Mouse (Mus musculus) hindbrain, embryonic 15.5 days (tissue): ENCODE data around the gene Trim2. TPM values are rescaled to one million over a fixed set of nuclear protein-coding genes. Genes with fewer than 3 reads are reported as not detected.

Experiments used
- ATAC-seq: fragments of 200-750 bp; cut with Nextera tagmentation; 2 replicates; pipeline ENCODE4 v1.8.0; 2017; ENCODE audit warnings: low read depth, moderate number of reproducible peaks, moderate TSS enrichment; ENCODE audit not compliant: low FRiP score
- H3K27ac ChIP-seq: fragments of 300-500 bp; sonication (generic); replicated peaks from 2 replicates; pipeline ENCODE4 v1.5.1; 2015; ENCODE audit warnings: mild to moderate bottlenecking, inconsistent platforms
- H3K27me3 ChIP-seq: fragments of 300-500 bp; sonication (generic); 2 replicates; pipeline ENCODE4 v1.6.1; 2015; ENCODE audit warnings: control low read depth, inconsistent platforms
- H3K36me3 ChIP-seq: fragments of 300-500 bp; sonication (generic); 2 replicates; pipeline ENCODE4 v1.6.1; 2015; ENCODE audit warnings: control low read depth, inconsistent platforms
- H3K4me1 ChIP-seq: fragments of 300-500 bp; sonication (generic); replicated peaks from 2 replicates; pipeline ENCODE4 v1.6.1; 2015; ENCODE audit warnings: control low read depth, inconsistent platforms
- H3K4me2 ChIP-seq: fragments of 300-500 bp; sonication (generic); 2 replicates; pipeline ENCODE4 v1.6.1; 2015; ENCODE audit warnings: moderate library complexity, mild to moderate bottlenecking, inconsistent platforms
- H3K4me3 ChIP-seq: fragments of 300-500 bp; sonication (generic); 2 replicates; pipeline ENCODE4 v1.5.1; 2015; ENCODE audit warnings: mild to moderate bottlenecking, inconsistent platforms
- H3K9ac ChIP-seq: fragments of 300-500 bp; sonication (generic); 2 replicates; pipeline ENCODE4 v1.6.1; 2015; ENCODE audit warnings: inconsistent platforms
- H3K9me3 ChIP-seq: fragments of 300-500 bp; sonication (generic); 2 replicates; pipeline ENCODE4 v1.6.1; 2016; ENCODE audit warnings: control low read depth, inconsistent platforms
- WGBS: fragments of 180-500 bp; shearing (Covaris S2); methylation state at CpG from one replicate; pipeline ENCODE4 v1.1.7; 2015; 5-methylcytosine and 5-hydroxymethylcytosine counted together
- polyA plus RNA-seq: library from polyadenylated mRNA; unstranded; fragments of >200 nt; fragmentation: Nextera tagmentation; extraction: Ambion mirVana; gene quantifications from 2 replicates; pipeline ENCODE4 v1.2.1, GENCODE M21; 2015

The Trim2 gene
- polyA plus RNA-seq, 1 experiment from 2014 or later: 139 TPM

GRCm38 (mm10) chr3:84260837-84261236 lies 45.8 kb downstream of the Trim2 start:
- H3K4me1 ChIP-seq: peaks cover 38% of the 10 kb centered on the region
- H3K4me2 ChIP-seq: peak overlapping the region; percentile 88
- H3K9me3 ChIP-seq: no peaks in the 10 kb centered on the region
- 23% methylated on average over 7 of the region's 7 CpGs for WGBS
- H3K4me3 ChIP-seq: no peak overlapping the region
- no peaks in the 10 kb centered on the region for H3K27me3 ChIP-seq
- H3K36me3 ChIP-seq: no peaks in the 10 kb centered on the region
- no peak overlapping the region for H3K27ac ChIP-seq
- no peak for ATAC-seq
- H3K9ac ChIP-seq: no peak overlapping the region

GRCm38 (mm10) chr3:84260024-84260535 lies 46.6 kb downstream of the Trim2 start:
- Histone ChIP-seq H3K4me3 (peak overlapping the region; percentile 68), H3K36me3 (no peaks in the 10 kb centered on the region), H3K4me2 (peak overlapping the region; percentile 88), H3K27ac (peak overlapping the region; percentile 84), H3K27me3 (no peaks in the 10 kb centered on the region), H3K4me1 (peaks cover 32% of the 10 kb centered on the region), H3K9me3 (no peaks in the 10 kb centered on the region), H3K9ac (peak overlapping the region; percentile 80)
- peak; percentile 65 for ATAC-seq
- 4% methylated on average over 6 of the region's 8 CpGs for WGBS

- H3K27ac ChIP-seq: peak overlapping the region; percentile 84
- ATAC-seq: peak; percentile 83
- H3K4me1 ChIP-seq: peaks cover 32% of the 10 kb centered on the region
- peak overlapping the region; percentile 68 for H3K4me3 ChIP-seq
- H3K9me3 ChIP-seq: no peaks in the 10 kb centered on the region
- H3K9ac ChIP-seq: peak overlapping the region; percentile 80
- peak overlapping the region; percentile 88 for H3K4me2 ChIP-seq
- H3K27me3 ChIP-seq: no peaks in the 10 kb centered on the region
- WGBS: under 1% methylated on average over 72 of the region's 74 CpGs
- H3K36me3 ChIP-seq: no peaks in the 10 kb centered on the region
These were observed 47.2 kb downstream of the Trim2 start for GRCm38 (mm10) chr3:84259281-84260023.

GRCm38 (mm10) chr3:84258518-84259031 lies 48.1 kb downstream of the Trim2 start:
- Histone ChIP-seq H3K4me3 (peak overlapping the region; percentile 68), H3K4me1 (peaks cover 38% of the 10 kb centered on the region), H3K9me3 (no peaks in the 10 kb centered on the region), H3K27me3 (no peaks in the 10 kb centered on the region), H3K27ac (peak overlapping the region; percentile 84), H3K9ac (peak overlapping the region; percentile 80), H3K36me3 (no peaks in the 10 kb centered on the region), H3K4me2 (peak overlapping the region; percentile 88)
- 8% methylated on average over 13 of the region's 13 CpGs for WGBS
- ATAC-seq: no peak

- H3K36me3 ChIP-seq: no peaks in the 10 kb centered on the region
- no peak overlapping the region for H3K27ac ChIP-seq
- H3K4me3 ChIP-seq: peak overlapping the region; percentile 68
- WGBS: 27% methylated on average over 10 of the region's 10 CpGs
- ATAC-seq: no peak
- H3K4me1 ChIP-seq: peaks cover 44% of the 10 kb centered on the region
- H3K9me3 ChIP-seq: no peaks in the 10 kb centered on the region
- H3K9ac ChIP-seq: peak overlapping the region; percentile 80; the same call in 1 of the 2 replicates
- H3K27me3 ChIP-seq: no peaks in the 10 kb centered on the region
- peak overlapping the region; percentile 88 for H3K4me2 ChIP-seq
These were observed 48.6 kb downstream of the Trim2 start for GRCm38 (mm10) chr3:84257989-84258517.

GRCm38 (mm10) chr3:84254520-84254878 lies 52.2 kb downstream of the Trim2 start:
- 90% methylated on average over 2 of the region's 2 CpGs for WGBS
- Histone ChIP-seq H3K9ac (no peak overlapping the region), H3K4me3 (no peak overlapping the region), H3K4me2 (no peak overlapping the region), H3K4me1 (peaks cover 40% of the 10 kb centered on the region), H3K36me3 (no peaks in the 10 kb centered on the region), H3K27me3 (no peaks in the 10 kb centered on the region), H3K27ac (no peak overlapping the region), H3K9me3 (no peaks in the 10 kb centered on the region)
- ATAC-seq: no peak

- 29% methylated on average over 9 of the region's 9 CpGs for WGBS
- peak overlapping the region; percentile 43 for H3K27ac ChIP-seq
- H3K9ac ChIP-seq: no peak overlapping the region
- peaks cover 40% of the 10 kb centered on the region for H3K4me1 ChIP-seq
- no peaks in the 10 kb centered on the region for H3K27me3 ChIP-seq
- ATAC-seq: no peak
- H3K36me3 ChIP-seq: no peaks in the 10 kb centered on the region
- H3K4me3 ChIP-seq: no peak overlapping the region
- H3K4me2 ChIP-seq: no peak overlapping the region
- no peaks in the 10 kb centered on the region for H3K9me3 ChIP-seq
These were observed 52.8 kb downstream of the Trim2 start for GRCm38 (mm10) chr3:84253655-84254519.

- Histone ChIP-seq H3K36me3 (no peaks in the 10 kb centered on the region), H3K4me2 (0 out of 2 replicates have a peak overlapping the region, but pooled peaks have one; percentile 4), H3K4me3 (no peak overlapping the region), H3K4me1 (peaks cover 33% of the 10 kb centered on the region), H3K9me3 (no peaks in the 10 kb centered on the region), H3K27me3 (no peaks in the 10 kb centered on the region), H3K27ac (peak overlapping the region; percentile 43), H3K9ac (no peak overlapping the region)
- peak; percentile 83 for ATAC-seq
- 44% methylated on average over 11 of the region's 11 CpGs for WGBS
These were observed 53.7 kb downstream of the Trim2 start for GRCm38 (mm10) chr3:84252776-84253654.

- Histone ChIP-seq H3K4me2 (no peak overlapping the region), H3K27me3 (no peaks in the 10 kb centered on the region), H3K4me1 (peaks cover 37% of the 10 kb centered on the region), H3K27ac (no peak overlapping the region), H3K9ac (no peak overlapping the region), H3K36me3 (no peaks in the 10 kb centered on the region), H3K4me3 (no peak overlapping the region), H3K9me3 (no peaks in the 10 kb centered on the region)
- 86% methylated on average over 4 of the region's 4 CpGs for WGBS
- no peak for ATAC-seq
These were observed 55.0 kb downstream of the Trim2 start for GRCm38 (mm10) chr3:84251721-84252120.

- no peak overlapping the region for H3K9ac ChIP-seq
- H3K27me3 ChIP-seq: no peaks in the 10 kb centered on the region
- H3K9me3 ChIP-seq: no peaks in the 10 kb centered on the region
- ATAC-seq: no peak
- H3K4me3 ChIP-seq: no peak overlapping the region
- WGBS: 87% methylated on average over 7 of the region's 7 CpGs
- no peak overlapping the region for H3K4me2 ChIP-seq
- no peak overlapping the region for H3K27ac ChIP-seq
- peaks cover 37% of the 10 kb centered on the region for H3K4me1 ChIP-seq
- no peaks in the 10 kb centered on the region for H3K36me3 ChIP-seq
These were observed 56.4 kb downstream of the Trim2 start for GRCm38 (mm10) chr3:84250275-84250674.

- 62% methylated on average over 8 of the region's 8 CpGs for WGBS
These were observed 58.9 kb downstream of the Trim2 start for GRCm38 (mm10) chr3:84247789-84248188.

More at GRCm38 (mm10) chr3:84247789-84248188, 58.9 kb downstream of the Trim2 start:
- no peak overlapping the region for H3K4me2 ChIP-seq
- H3K36me3 ChIP-seq: no peaks in the 10 kb centered on the region
- no peak overlapping the region for H3K9ac ChIP-seq
- no peak overlapping the region for H3K27ac ChIP-seq
- H3K4me3 ChIP-seq: no peak overlapping the region
- peaks cover 16% of the 10 kb centered on the region for H3K4me1 ChIP-seq
- H3K9me3 ChIP-seq: no peaks in the 10 kb centered on the region
- H3K27me3 ChIP-seq: no peaks in the 10 kb centered on the region
- ATAC-seq: no peak
